Comparison of ENCODE assay signal across 9 mouse cellular contexts in the genomic region with DNA sequence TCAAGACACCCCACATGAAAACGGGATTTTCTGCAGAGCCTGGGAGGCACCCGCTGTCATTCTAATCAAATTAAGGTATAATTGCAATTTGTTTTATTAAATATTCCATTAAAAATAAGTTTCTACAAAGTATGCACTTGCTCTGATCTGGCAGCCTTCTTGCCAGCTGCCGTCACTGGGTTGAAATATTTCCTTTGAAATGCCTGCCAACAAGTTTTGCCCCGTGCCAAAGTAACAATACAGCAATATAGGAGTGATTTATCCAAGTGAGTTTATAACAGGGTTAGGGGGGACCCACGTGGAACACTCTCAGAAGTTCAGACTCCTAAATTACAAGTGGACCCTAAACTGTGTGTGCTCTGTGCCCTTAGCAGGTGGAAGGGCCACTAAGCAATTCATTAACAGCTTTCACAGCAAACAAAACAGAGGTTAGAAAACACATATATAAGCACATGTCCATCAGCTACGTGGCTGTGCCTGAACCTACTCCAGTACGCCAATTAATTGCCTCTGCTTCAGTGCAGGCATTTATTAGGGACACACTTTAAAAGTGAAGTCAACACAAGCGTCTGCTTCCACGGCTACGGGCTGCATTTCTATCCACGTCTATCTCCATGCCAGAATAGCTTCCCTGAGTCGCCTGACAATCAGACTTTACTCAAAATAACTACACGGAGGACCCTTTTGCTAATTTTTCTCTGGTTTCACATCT.
A peak's percentile ranks its signal among the peaks of the same experiment; 100 is the strongest.
DNase-seq lines count a peak whose midpoint lies in the region; ATAC-seq and TF ChIP-seq lines count a peak whose summit lies in the region.
"Had no signal": no experiment of that assay in that cellular context is flagged by ENCODE, and none has a peak within 500 bp of the region (broad histone marks: within the 10 kb centered on the region; RNA-seq: fewer than 3 reads in every experiment).

No protein-coding gene starts in this region.

- H3K27me3 ChIP-seq in kidney, adult 2 months (replicated peaks; ENCODE audit: control insufficient read depth, insufficient read depth, low read length): no peaks in the 10 kb centered on the region
- no peaks in the 10 kb centered on the region for H3K27me3 ChIP-seq in forebrain, embryonic 14.5 days (replicated peaks; ENCODE audit: control insufficient read depth, insufficient read depth, low read length)
- H3K27me3 ChIP-seq in limb, embryonic 10.5 days (ENCODE audit: low read depth, poor library complexity, severe bottlenecking): no peaks in the 10 kb centered on the region

- no peaks in the 10 kb centered on the region for H3K9me3 ChIP-seq in forebrain, embryonic 14.5 days (replicated peaks; ENCODE audit: control insufficient read depth, low read length)
- no peaks in the 10 kb centered on the region for H3K9me3 ChIP-seq in limb, embryonic 10.5 days (replicated peaks)

- H3K27ac ChIP-seq in kidney, adult 2 months (ENCODE audit: insufficient read depth, low read depth, low read length): no peak overlapping the region
- no peak overlapping the region for H3K27ac ChIP-seq in forebrain, embryonic 14.5 days (ENCODE audit: low read depth, low read length)
- peak overlapping the region; percentile 58 for H3K27ac ChIP-seq in limb, embryonic 10.5 days

- TF ChIP-seq CTCF in kidney, adult 2 months (conservative IDR thresholded peaks at IDR 0.05; ENCODE audit: insufficient read depth, insufficient read length, low read depth, low read length): no peak

- H3K36me3 ChIP-seq in kidney, adult 2 months (ENCODE audit: control insufficient read depth, insufficient read depth, low read length): no peaks in the 10 kb centered on the region
- no peaks in the 10 kb centered on the region for H3K36me3 ChIP-seq in forebrain, embryonic 14.5 days (ENCODE audit: control insufficient read depth, insufficient read depth, low read length)
- no peaks in the 10 kb centered on the region for H3K36me3 ChIP-seq in limb, embryonic 10.5 days

- TF ChIP-seq POLR2A in kidney, adult 2 months (IDR thresholded peaks at IDR 0.05; ENCODE audit: low read depth, low read length): no peak

- peak; percentile 62 for ATAC-seq in forebrain, embryonic 14.5 days

- 0 out of 2 replicates have a peak overlapping the region, but pooled peaks have one; percentile 13 for H3K4me3 ChIP-seq in kidney, adult 2 months (ENCODE audit: insufficient read depth, low read depth, low read length)
- no peak overlapping the region; the same call in 1 of the 2 replicates for H3K4me3 ChIP-seq in forebrain, embryonic 14.5 days (ENCODE audit: low read depth, low read length)
- no peak overlapping the region for H3K4me3 ChIP-seq in limb, embryonic 10.5 days

- peaks cover 4% of the 10 kb centered on the region for H3K4me1 ChIP-seq in kidney, adult 2 months (ENCODE audit: control insufficient read depth, insufficient read depth, low read length)
- peaks cover 8% of the 10 kb centered on the region for H3K4me1 ChIP-seq in forebrain, embryonic 14.5 days (ENCODE audit: control insufficient read depth, insufficient read depth, low read length)
- H3K4me1 ChIP-seq in limb, embryonic 10.5 days: peaks cover 18% of the 10 kb centered on the region

- WGBS in kidney, adult 2 months: 25% methylated on average over 13 of the region's 13 CpGs
- WGBS in forebrain, embryonic 14.5 days: 11% methylated on average over 13 of the region's 13 CpGs
- WGBS in limb, embryonic 10.5 days: 55% methylated on average over 13 of the region's 13 CpGs

- peak overlapping the region; percentile 29; the same call in 1 of the 2 replicates for H3K9ac ChIP-seq in forebrain, embryonic 14.5 days (ENCODE audit: low read length)

- DNase-seq in kidney, adult 2 months: peak; percentile 14
- DNase-seq in kidney, postnatal 25 days: no peak
- DNase-seq in forebrain, embryonic 14.5 days (ENCODE audit: low spot score): peak; percentile 71
- DNase-seq in limb, embryonic 10.5 days (ENCODE audit: low spot score): peak; percentile 33
- DNase-seq in retina, postnatal 1 day: peak; percentile 53
- DNase-seq in urinary bladder, postnatal 4 days (ENCODE audit: low spot score in 2 of 2): no peak
- DNase-seq in layer of hippocampus, adult 9-10 months (ENCODE audit: low spot score): no peak
- no peak for DNase-seq in liver
- DNase-seq: lung, adult 18-20 months had no signal

- peak overlapping the region; percentile 39 for H3K4me2 ChIP-seq in forebrain, embryonic 14.5 days (ENCODE audit: low read length)

Comparison
In these comparisons a context has a peak if more than half of its experiments do, and no peak if none do; other contexts are left out.
1. DNase-seq: peak in kidney, adult 2 months (single experiment), forebrain, embryonic 14.5 days (single experiment), limb, embryonic 10.5 days (single experiment) and retina, postnatal 1 day (single experiment); none in kidney, postnatal 25 days (0 of 2), urinary bladder, postnatal 4 days (0 of 2), layer of hippocampus, adult 9-10 months (single experiment) and liver (single experiment).